Mouse (Mus musculus) thymus, postnatal 0 days (tissue): ENCODE results near the gene Slc47a1. TPM values are rescaled to one million over a fixed set of nuclear protein-coding genes. Genes with fewer than 3 reads are reported as not detected.
"Not testable (repeated sequence)": the region's sequence is repeated elsewhere in the genome, so short reads cannot be mapped to it uniquely, and the experiment has no call there.

Experiments
- DNase-seq: peaks from one replicate; pipeline ENCODE4 v3.0.0-alpha.2; 2015; ENCODE audit warnings: low spot score
- polyA plus RNA-seq: library from polyadenylated mRNA; unstranded; fragments of >200 nt; fragmentation: Nextera tagmentation; extraction: Ambion mirVana; gene quantifications from 2 replicates; pipeline ENCODE4 v1.2.1, GENCODE M21; 2015

Gene Slc47a1
- 1.3 and 1.7 TPM in 2 replicates for polyA plus RNA-seq

DNA sequence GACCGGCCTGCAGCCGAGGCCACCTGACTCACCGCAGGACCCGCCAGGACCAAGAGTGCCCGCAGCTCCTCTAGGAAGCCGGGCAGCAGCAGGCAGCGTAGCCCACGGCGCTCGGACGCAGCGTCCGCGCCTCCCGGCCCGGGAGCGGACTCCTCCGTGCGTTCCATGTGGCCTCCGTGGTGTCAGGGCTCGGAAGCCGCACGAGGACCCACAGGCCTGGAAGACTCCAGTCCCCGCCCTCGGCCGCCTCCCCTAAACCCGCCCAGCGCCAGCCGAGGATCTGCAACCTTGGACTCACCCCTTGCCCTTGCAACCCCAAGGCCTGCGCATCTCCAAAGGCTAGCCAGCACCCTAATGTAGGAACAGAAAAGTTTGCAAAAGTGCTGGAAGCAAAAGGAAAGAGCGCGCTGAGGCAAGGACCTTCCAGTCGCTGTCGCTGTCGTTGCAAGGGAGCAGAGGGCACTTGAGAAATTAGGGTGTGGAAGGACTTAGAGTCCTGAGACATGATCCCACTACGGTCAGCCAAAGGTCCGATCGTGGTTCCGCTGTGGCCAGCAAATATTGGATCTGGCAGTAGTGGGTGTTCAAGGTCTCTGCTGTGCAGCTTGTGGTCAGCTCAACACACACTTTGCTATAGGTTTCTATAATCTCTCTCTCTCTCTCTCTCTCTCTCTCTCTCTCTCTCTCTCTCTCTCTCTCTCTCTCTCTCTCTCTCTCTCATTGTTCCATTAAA is at the start of gene Slc47a1:
Gene Slc47a1, minus strand, starts transcription at position 465 of the 733 bp plus-strand sequence.
- no peak for DNase-seq

DNA sequence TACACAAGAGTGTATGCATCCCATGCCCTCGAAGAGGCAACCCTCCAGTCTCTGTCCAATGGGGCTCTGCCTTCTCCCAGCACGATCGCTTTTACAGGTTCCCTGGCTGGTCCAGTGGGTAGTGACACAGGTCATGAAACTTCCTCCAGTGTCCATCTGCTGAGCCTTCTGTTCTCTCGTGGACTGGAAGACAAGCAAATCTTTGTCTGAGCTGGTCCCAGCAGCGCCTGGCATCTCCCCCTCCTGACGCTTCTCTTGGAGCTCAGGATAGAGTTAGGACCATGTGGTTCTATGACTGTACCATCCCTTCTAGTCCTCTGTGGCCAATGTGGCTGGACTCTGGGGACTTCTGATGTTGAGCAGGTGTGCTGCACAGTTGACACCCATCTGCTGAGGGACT is 41.1 kb upstream of the Slc47a1 start:
- DNase-seq = no peak

DNA sequence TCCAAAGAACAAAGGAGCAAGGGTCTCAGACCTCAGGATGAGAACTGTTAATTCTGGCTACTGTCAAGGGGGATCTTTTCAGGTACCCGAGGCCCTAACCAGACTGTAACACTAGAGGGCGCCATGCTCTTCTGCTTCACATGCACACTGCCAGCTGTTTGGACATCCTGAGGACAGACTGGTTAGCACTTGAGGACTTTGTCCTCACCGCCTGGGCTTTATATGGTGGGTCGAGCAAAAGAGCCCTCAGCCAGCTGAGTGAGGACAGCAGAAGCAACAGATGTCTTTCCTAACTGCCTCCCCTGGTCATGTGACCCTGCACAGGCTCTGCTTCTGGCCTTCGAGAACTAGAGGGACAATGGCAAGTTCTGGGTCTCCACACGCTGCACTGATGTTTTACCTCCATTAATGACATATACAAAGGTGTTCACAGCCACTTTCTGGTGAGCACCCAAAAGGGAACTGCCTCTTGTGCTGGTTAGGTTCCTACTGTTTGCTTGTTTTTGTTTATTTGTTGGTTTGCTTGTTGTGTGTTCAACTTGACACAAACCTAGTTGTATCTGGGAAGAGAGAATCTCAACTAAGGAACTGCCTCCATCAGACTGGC is 39.9 kb upstream of the Slc47a1 start:
- peak; percentile 69 for DNase-seq

DNA sequence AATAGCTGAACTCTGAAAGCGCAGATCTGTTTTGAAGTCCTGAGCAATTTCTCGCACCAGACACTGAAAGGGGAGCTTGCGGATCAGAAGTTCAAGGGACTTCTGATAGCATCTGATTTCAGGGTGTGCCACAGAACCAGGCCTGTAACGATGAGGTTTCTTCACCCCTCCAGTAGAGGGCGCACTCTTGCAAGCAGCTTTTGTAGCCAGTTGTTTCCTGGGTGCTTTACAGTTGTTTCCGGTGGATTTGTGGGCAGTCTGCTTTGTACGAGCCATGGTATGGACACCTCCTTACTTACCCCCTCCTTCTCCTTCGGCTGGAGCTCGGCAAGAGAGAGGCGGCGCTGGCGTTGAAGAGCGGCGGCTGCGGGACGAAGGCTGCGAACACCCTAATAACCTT is 38.4 kb upstream of the Slc47a1 start:
- DNase-seq = peak; percentile 30

DNA sequence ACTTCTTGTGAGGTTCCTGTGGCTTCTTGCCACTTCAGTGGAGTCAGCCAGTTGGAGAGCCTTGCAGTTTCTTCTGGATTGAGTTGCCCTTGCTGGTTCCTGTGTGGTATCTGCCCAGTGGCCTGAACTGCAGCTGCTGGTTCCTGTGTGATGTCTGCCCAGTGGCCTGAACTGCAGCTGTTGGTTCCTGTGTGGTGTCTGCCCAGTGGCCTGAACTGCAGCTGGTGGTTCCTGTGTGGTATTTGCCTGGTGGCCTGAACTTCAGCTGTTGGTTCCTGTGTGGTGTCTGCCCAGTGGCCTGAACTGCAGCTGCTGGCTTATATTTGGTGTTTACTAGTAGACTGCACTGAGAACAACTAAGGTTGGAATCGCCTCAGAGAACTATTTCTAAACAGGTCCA is 37.3 kb upstream of the Slc47a1 start:
- no peak for DNase-seq

DNA sequence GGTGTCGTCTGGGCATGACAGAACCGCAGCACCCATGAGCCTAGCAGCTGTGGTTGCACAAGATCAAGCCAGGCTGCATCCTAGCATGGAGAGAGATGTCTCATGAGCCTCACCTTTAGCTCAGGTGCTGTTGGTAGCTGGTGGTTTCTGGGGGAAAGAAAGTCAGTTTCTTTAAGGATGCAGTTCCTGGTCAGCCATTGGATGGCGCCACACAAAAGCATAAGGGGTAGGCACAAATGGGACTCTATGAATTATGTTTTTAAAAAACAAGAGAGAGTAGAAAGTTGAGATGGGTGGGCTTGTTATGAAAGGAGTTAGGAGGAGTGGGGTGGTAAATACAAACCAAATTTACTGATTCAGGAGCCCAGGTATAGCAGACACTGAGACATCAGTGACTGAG is 36.4 kb upstream of the Slc47a1 start:
- no peak for DNase-seq

DNA sequence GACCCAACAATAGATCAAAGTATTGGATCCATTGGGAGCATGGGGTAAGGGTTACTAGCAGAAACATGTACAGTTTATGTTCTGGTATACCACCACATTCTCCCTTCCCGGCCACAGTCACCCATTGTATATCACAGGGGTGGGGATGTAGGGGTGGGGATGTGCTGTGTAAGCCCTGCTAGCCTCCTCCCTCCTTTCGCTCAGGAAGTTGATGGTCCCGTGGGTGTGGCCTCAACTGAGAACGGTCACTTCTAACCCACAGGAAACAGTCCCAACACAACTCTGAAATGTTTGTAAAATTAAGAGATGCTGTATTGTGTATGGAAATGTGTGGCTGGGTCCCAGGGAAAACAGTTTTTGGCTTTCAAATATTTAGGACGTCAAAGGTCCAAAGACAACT is 35.3 kb upstream of the Slc47a1 start:
- DNase-seq = no peak

DNA sequence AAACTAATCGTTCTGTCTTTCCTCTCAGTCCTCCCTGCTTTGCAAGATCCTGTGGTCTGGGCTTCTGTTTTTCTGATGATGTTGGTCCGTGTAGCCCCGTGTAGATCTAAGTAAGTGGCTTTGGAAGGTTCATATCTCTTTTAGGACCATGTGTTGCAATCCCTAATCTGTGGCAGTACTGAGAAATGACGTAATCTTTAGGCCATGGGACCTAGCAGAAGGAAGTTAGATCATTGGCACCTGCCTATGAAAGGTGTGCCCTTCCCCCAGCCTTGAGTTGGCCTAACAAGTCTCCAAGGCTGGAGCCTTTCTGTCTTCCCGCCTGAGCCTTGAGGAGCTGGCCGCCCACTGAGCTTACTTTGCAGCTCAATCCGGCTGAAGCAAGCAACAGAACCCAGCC is 33.7 kb upstream of the Slc47a1 start:
- no peak for DNase-seq

DNA sequence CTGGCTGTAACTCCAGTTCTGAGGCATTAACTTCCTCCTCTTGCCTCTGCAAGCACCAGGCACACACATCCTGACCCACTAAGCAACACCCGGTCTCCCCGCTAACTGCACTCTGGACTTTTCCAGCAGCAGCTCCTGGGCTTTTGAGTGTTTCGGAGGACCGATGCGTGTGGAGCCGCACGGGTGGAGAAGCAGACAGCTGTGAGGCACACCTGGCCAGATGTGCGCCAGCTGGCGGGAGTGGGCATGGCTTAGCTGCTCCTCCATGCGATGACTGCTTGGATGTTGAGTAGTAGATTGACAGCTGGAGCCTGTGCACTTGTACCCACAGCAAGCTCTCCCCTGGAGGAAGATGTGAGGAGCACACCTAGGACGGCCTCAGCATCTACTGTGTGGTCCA is 33.1 kb upstream of the Slc47a1 start:
- DNase-seq = no peak

DNA sequence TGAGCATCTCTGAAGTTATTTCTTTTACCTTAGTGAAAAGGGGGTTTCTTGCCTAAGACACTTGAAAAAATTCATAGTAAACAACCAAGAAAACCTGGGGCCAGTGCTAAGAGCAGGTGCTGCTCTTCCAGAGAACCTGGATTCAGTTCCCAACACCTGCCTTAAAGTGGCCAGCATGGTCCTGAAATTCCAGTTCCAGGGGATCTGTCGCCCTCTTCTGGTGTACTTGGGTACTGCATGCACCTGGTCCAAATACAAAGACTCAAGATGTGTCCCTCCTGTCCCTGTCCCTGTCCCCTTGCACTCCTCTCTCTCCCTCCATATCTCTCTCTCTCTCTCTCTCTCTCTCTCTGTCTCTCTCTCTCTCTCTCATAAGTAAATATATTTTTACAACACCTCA is 32.0 kb upstream of the Slc47a1 start:
- peak; percentile 58 for DNase-seq

DNA sequence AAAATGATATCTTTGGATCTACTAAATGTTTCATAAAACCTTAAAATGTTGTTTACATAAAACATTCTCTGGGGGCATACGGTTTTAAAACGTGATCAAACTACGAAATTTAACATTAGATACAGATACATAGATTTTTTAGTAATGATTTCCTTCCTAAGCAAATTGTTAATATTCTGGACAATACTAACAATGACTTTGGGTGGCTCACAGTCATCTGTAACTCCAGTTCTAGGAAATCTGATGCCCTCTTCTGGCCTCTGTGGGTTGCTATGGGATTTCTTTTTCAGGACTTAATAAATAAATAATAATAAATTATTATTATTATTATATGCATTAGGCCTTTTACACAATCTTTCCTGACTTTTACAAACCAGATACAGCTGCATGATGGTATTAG is 30.9 kb upstream of the Slc47a1 start:
- DNase-seq = no peak

DNA sequence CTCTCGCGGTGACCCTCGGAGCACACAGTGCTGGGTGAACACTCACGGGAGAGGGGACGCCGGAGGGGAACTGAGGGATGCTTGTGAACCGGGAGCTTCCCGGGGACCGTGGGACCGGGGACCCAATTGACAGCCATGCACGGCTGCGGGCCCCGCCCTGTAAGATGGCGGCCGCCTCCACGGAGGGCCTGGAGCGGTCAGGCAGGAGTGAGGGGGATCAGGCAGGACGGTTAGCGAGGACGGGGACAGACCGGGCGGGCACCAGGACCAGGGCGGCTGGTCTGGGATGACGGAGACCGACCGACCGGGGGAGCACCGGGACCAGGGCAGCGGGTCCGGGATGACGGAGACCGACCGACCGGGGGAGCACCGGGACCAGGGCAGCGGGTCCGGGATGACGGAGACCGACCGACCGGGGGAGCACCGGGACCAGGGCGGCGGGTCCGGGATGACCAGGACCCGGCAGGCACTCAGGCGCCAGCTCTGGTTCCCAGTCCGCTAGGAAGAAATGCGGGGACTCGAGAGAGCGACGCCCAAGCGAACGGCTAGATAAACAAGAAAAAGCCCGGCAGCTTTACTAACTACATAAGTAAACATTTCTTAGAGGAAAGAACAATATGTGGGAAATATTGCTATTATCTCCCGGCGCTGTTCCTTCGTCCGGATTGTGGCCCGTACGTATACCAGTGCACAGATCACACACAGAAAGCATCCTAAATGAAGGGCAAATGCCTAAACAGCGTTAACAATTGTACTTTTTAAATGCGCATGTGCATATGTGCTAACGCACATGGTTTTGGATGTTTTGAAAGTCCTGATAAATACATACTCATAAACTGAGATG is 30.3 kb upstream of the Slc47a1 start:
- no peak for DNase-seq

DNA sequence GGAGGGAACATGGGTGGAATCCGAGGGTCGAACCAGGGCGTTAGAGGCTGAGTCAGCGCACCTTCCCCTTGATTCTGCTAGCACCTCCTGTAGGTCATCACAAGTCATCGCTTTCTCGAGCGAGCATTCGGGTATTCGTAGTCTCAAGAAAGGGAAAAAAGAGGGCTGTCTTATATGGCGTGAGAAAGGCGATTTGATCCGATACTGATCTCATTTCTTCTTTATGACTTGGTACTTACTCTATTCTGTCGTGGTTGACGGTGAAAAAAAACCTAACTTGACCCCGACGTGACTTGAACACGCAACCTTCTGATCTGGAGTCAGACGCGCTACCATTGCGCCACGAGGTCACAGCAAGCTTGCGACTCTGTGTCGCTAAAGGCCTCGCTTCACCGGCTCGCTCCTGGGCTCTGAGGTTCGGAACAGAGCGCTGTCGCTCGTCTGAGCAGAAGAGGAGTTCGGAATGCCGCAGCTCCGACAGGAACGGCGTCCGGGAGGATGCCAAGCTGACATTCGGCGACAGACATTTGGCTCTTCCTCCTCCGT is 29.6 kb upstream of the Slc47a1 start:
- peak; percentile 84 for DNase-seq

DNA sequence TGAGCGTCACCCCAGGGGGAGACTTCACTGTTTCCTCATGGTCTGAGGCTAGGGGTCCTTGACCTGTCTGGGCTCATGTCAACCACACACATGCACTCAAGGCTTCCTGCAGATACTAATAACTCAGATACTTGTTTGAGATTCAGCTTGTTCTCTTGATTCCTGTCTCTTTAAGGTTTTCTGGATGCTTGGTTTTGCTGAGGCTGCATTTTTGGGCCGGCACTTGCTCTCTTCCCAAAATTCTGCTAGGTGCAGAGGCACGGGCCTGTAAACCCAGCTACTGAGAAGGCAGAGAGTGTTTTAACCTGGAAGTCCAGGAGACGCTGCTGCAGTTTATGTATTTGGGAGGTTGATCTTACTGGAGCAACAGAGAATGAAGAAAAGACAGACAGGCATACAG is 23.6 kb upstream of the Slc47a1 start:
- DNase-seq = no peak

DNA sequence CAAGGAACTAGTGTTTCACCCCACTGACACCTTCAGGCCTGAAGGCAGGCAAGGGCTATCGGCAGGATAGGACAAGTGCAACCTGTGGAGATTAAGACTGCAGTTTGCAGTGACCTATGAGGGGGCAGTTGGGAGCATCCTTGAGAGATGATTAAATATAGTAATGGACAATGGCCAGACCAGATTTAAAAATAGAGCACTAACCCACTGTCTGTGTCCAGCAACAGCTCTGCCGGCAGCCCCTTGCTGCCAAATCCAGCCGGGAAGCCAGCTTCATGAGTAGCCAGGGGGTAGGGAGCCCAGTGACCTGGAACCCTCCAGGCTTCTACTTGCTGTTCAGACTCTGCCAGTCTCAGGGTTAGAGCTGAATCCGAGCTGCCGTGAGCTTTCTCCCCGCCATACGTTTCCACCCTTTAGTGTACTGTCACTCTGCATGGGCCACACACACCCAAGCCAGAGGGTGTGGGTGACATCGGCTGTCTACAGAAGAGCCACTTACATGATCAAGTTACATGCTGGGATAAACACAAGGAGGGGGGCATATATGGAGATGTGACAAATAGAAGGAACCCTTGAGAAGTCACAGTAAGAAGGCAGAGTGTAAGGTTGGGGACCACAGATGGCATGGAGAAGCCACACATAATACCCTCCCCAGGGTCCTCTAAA is 22.7 kb upstream of the Slc47a1 start:
- DNase-seq = no peak

DNA sequence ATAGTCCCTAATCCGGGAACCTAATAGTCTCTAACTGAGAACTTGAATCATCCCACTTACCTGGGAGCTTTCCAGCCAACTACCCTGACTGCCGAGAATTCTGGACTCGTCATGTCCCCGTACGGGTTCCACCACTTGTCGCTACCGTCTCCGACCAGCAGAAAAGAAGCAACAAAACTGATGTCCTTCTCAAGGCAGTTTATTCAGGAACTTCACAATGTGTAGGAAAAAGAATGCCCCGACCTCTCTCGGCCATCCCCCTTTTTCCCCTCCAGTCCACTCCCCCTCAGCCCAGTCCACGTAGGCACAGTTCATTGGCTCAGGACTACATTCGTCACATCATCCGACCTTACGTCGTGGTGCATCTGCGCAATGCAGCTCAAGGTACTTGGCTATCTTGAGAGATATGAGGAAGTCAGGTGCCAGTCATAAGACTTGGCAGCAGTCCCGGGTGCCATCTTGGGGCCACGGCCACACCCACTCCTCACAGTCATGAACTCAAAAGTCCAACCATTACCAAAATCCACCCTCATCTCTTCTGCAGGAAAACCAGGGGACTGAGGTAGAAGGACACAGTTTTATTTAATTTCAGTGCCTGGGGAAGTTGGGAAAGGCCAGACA is 19.4 kb upstream of the Slc47a1 start:
- DNase-seq = not testable (repeated sequence)

DNA sequence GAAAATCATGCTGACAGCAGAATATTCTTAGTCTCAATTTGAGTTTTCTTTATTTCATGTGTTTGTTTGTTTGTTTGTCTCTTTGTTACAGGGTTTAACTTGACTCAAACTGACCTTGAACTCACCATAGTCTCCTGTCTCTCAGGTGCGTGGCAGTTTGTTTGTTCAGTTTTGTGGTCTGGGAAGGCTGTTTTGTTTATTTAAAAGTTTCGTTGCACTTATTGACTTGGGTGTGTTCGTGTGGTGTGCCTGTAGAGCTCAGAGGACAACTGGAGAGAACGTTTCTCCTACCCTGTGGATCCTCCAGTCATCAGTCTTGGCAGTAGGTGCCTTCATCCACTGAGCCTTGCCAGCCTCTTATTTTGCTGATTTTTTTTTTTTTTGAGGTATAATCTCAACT is 10.8 kb upstream of the Slc47a1 start:
- no peak for DNase-seq

DNA sequence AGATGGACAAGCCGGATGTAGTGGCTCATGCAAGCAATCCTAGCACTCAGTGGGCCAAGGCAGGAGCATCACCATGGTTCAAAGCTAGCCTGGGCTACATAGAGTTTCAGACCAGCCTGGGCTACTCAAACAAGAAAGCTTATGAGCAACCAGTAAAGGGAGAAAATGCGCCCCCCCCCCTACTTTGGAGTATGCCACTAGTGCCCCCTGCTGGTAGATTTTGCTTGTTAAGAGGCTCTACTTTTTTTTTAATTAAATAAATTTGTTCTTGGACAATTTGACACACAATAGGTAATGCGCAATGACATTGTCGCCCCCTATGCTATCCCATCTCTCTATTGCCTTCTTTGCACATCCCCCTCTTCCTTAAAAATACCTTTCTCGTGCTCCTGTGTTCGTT is 9.9 kb upstream of the Slc47a1 start:
- DNase-seq = peak; percentile 64

DNA sequence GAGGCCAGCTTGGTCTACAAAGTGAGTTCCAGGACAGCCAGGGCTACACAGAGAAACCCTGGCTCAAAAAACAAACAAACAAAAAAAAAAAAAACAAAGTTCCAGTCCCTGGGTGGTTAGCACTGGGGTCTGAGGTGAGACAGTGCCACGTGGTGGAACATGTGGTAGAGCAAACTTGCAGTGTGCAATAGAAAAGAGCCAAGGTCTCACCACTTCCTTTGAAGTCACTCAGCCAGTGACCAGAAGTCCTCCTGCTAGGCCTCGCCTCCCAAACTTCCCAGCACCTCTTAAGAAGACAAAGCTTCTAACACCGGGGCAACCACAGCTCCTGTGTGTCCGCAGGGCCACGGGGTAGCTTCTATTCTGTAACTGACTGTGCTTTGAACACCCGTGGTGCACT is 9.1 kb upstream of the Slc47a1 start:
- no peak for DNase-seq

DNA sequence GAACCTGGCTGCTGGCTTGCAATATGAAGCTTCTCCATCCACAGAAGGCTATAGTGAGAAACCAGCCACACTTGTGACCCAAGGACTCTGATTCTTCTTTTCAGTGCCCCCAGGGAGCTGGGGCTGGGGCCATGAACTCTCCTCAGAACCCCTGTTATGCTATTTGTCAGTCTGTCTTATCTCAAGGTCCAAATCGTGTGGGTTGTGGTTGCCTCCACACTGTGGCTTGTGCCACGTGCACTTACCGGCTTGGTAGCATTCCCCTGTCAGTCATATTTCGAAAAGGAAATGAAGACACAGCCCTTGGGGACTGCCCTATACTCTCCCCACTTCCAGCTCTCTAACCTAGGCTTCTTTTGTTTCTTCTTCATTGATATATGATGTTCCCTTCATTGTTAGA is 7.6 kb upstream of the Slc47a1 start:
- no peak for DNase-seq

DNA sequence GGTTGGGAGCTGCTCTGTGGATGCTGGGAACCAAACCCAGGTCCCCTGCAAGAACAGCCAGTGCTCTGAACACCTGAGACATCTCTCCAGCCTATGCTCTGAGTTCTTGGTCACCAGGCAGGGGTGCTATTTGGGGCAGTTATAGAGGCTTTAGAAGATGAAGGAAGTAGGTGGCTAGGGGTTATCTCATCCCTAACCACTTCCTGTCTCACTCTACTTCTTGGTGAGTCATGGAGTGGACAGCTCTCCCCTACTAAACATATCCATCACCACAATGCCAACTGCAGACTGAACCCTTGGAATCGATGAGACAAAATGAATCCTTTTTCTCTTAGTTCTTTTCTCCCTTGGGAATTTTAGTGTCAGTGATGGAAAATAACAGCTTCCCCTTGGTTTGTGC is 3.1 kb upstream of the Slc47a1 start:
- DNase-seq = no peak
